Mouse (Mus musculus) cerebellum, postnatal 25 days (tissue): ENCODE results near the gene Tmc6.

ENCODE experiments used
- DNase-seq, 2 experiments: peaks; one replicate each; pipeline ENCODE4 v3.0.0; 2021; ENCODE audit warnings: mixed read lengths in 2 of 2

Tmc6 gene

GRCm38 (mm10) chr11:117748628-117749027 is 33.4 kb downstream of the Tmc6 start:
- DNase-seq = no peak

GRCm38 (mm10) chr11:117743454-117744030 is 38.5 kb downstream of the Tmc6 start:
- DNase-seq = no peak

- no peak for DNase-seq
Measured at GRCm38 (mm10) chr11:117742715-117743114, 39.3 kb downstream of the Tmc6 start.

GRCm38 (mm10) chr11:117742243-117742642 is 39.8 kb downstream of the Tmc6 start:
- DNase-seq = no peak

GRCm38 (mm10) chr11:117741128-117741527 is 40.9 kb downstream of the Tmc6 start:
- no peak for DNase-seq

GRCm38 (mm10) chr11:117738123-117738522 is 43.9 kb downstream of the Tmc6 start:
- no peak for DNase-seq

- DNase-seq = peak; percentile 58 to 73
Measured at GRCm38 (mm10) chr11:117736037-117736689, 45.8 kb downstream of the Tmc6 start.

- no peak for DNase-seq
Measured at GRCm38 (mm10) chr11:117731470-117731869, 50.5 kb downstream of the Tmc6 start.

- no peak for DNase-seq
Measured at GRCm38 (mm10) chr11:117730490-117730838, 51.5 kb downstream of the Tmc6 start.

GRCm38 (mm10) chr11:117729798-117730489 is 52.1 kb downstream of the Tmc6 start:
- DNase-seq = no peak

- DNase-seq = no peak
Measured at GRCm38 (mm10) chr11:117729341-117729740, 52.7 kb downstream of the Tmc6 start.

GRCm38 (mm10) chr11:117728841-117729240 is 53.2 kb downstream of the Tmc6 start:
- DNase-seq = no peak

GRCm38 (mm10) chr11:117728245-117728644 is 53.8 kb downstream of the Tmc6 start:
- DNase-seq = no peak

GRCm38 (mm10) chr11:117727031-117727430 is 55.0 kb downstream of the Tmc6 start:
- no peak for DNase-seq

- no peak for DNase-seq
Measured at GRCm38 (mm10) chr11:117724604-117725301, 57.2 kb downstream of the Tmc6 start.

GRCm38 (mm10) chr11:117718838-117719237 is 63.2 kb downstream of the Tmc6 start:
- no peak for DNase-seq
